Mouse (Mus musculus): ENCODE data around the gene Serinc2.

DNA sequence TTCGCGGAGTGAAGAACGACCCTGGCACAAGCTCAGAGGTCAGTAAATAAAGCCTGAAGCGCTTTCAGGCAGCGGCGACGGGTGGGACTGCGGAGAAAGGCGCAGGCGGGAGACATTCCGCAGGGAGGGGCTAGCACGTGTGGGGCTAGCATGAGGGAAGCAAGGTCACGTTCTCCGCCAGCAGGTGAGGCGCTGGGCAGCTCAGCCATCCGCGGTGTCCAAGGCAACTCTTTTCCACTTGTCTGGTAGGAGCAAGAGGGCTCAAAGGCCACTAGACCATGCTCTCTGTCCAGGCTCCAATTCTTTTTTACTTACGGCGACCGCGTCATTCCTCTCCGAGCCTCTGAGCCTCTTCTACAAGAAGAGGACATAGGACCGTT is 28.8 kb upstream of the Serinc2 start:
- no peak for TF ChIP-seq CTCF (IDR thresholded peaks at IDR 0.05; ENCODE audit: insufficient read depth, low read length)
- no peak for TF ChIP-seq POLR2A (IDR thresholded peaks at IDR 0.05; ENCODE audit: borderline replicate concordance, extremely low read depth, low read depth, low read length)
